Mouse (Mus musculus): ENCODE data around the gene Rhox2g.
"Not testable (repeated sequence)": the region's sequence is repeated elsewhere in the genome, so short reads cannot be mapped to it uniquely, and the experiment has no call there.

The Rhox2g gene

DNA sequence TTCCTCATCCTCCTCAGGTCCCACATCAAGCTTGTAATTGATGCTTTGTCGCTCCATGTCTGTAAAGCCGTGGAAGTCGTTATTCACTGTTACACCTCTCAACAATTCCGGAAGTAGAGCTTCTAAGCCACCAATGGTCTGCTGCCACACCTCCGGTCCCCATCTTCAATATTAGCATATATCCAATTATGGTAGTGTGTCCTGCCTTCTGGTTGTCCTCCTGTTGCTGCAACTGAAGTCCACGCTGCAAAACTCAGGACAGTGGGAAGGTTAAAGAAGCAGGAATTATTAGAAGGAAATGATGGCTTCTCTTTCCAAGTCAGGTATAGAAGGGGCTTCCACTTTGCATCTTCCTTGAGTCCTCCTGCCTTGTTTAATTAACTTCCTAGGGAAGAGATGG lies at the start of gene Rhox2g:
Gene Rhox2g, minus strand, starts transcription at position 101 of the 400 bp plus-strand sequence.
- DNase-seq, result not testable (repeated sequence)

DNA sequence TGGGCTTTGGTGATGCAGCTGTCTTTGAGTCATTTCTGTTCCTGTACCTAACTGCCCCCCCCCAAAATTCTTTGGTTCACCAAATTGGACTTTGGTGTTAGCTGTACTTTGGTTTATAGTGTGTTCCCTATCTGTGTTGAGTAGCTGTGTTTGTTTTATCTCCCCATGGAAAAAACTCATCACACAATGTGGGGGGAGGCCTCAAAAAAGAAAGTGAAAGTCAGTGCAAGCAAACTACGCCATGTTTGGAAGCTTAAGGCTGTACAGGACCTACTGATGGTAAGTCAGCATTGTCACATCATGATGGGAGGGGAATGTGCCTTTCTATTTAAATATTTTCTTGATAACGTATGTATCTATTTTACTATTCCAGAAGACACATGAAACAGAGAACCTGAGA lies 49.0 kb upstream of the Rhox2g start:
- no peak for DNase-seq

- no peak for DNase-seq
Measured at GRCm38 (mm10) chrX:37683031-37683715, 39.9 kb upstream of the Rhox2g start.

GRCm38 (mm10) chrX:37673177-37673576 lies 29.9 kb upstream of the Rhox2g start, which contains the start of gene Rhox2h:
Gene Rhox2h, minus strand, starts transcription at chrX:37673277.
- not testable (repeated sequence) for DNase-seq

GRCm38 (mm10) chrX:37668664-37669063 lies 25.4 kb upstream of the Rhox2g start, which contains the start of gene Rhox3h:
Gene Rhox3h, minus strand, starts transcription at chrX:37668764.
- DNase-seq, result not testable (repeated sequence)

GRCm38 (mm10) chrX:37651227-37651626 lies 8.0 kb upstream of the Rhox2g start, which contains the start of gene Rhox4g:
Gene Rhox4g, minus strand, starts transcription at chrX:37651327.
- not testable (repeated sequence) for DNase-seq

- DNase-seq, result not testable (repeated sequence)
Measured at GRCm38 (mm10) chrX:37628512-37628911, 14.8 kb downstream of the Rhox2g start, which contains the start of gene Rhox3g. Gene Rhox3g, minus strand, starts transcription at chrX:37628612.

DNA sequence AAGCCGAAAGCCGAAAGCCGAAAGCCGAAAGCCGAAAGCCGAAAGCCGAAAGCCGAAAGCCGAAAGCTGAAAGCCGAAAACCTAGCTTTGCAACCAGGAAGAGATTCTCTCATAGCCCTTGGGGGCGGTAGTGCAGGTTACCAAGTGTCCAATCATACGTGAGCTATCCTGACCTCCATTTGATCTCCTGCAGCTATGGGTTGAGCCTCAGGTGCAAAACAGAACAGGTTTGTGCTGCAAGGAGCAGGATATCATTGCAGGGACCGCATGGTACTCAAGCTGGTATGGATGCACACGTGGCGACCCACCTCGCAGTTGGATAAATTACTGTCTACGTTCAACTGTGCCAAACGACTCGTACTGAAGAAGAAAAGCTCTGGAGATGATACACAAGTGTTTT lies 35.7 kb downstream of the Rhox2g start, which contains the start of gene Rhox4f:
Gene Rhox4f, minus strand, starts transcription at position 101 of the 400 bp plus-strand sequence.
- not testable (repeated sequence) for DNase-seq
